Mouse (Mus musculus) ES-CJ7 (cell line): ENCODE results near the gene Adat1.

Source experiments
- DNase-seq: peaks from one replicate; pipeline ENCODE4 v3.0.0; 2011; ENCODE audit warnings: low read depth, low spot score

Adat1 gene

GRCm38 (mm10) chr8:111992013-111992702 is at the start of gene Adat1:
TSS of gene Adat1 (minus strand) at chr8:111992302.
- peak; percentile 93 for DNase-seq

GRCm38 (mm10) chr8:112037521-112037920 is 45.4 kb upstream of the Adat1 start:
- DNase-seq = peak; percentile 44

- DNase-seq = peak; percentile 92
These were observed 42.5 kb upstream of the Adat1 start for GRCm38 (mm10) chr8:112034603-112035002.

- DNase-seq = peak; percentile 96
These were observed 41.0 kb upstream of the Adat1 start for GRCm38 (mm10) chr8:112033071-112033470.

GRCm38 (mm10) chr8:112030663-112031062 is 38.6 kb upstream of the Adat1 start:
- DNase-seq = no peak

- DNase-seq = no peak
These were observed 37.4 kb upstream of the Adat1 start for GRCm38 (mm10) chr8:112029455-112029854.

- DNase-seq = no peak
These were observed 22.8 kb upstream of the Adat1 start, which contains the start of gene Gm6793 for GRCm38 (mm10) chr8:112014936-112015335. TSS of gene Gm6793 (minus strand) at chr8:112015036.

GRCm38 (mm10) chr8:112011816-112012242 is 19.7 kb upstream of the Adat1 start:
- DNase-seq = no peak

- peak; percentile 97 for DNase-seq
These were observed 19.1 kb upstream of the Adat1 start, which contains the start of the genes Kars and Terf2ip for GRCm38 (mm10) chr8:112010997-112011815. TSS of gene Kars (minus strand) at chr8:112011323. TSS of gene Terf2ip (plus strand) at chr8:112011398.

GRCm38 (mm10) chr8:112009558-112009957 is 17.5 kb upstream of the Adat1 start:
- DNase-seq = peak; percentile 55

- no peak for DNase-seq
These were observed 15.6 kb upstream of the Adat1 start for GRCm38 (mm10) chr8:112007669-112008068.

GRCm38 (mm10) chr8:112005601-112006000 is 13.5 kb upstream of the Adat1 start:
- no peak for DNase-seq

GRCm38 (mm10) chr8:112004754-112005153 is 12.7 kb upstream of the Adat1 start:
- DNase-seq = no peak

- no peak for DNase-seq
These were observed 569 bp upstream of the Adat1 start for GRCm38 (mm10) chr8:111992703-111993039.

- DNase-seq = no peak
These were observed 824 bp downstream of the Adat1 start for GRCm38 (mm10) chr8:111991278-111991677.

- peak; percentile 93 for DNase-seq
These were observed 2.2 kb downstream of the Adat1 start for GRCm38 (mm10) chr8:111989911-111990310.

- DNase-seq = no peak
These were observed 7.6 kb downstream of the Adat1 start for GRCm38 (mm10) chr8:111984511-111984910.

- peak; percentile 78 for DNase-seq
These were observed 10.0 kb downstream of the Adat1 start for GRCm38 (mm10) chr8:111982116-111982515.

GRCm38 (mm10) chr8:111978147-111978546 is 14.0 kb downstream of the Adat1 start:
- no peak for DNase-seq

- no peak for DNase-seq
These were observed 15.8 kb downstream of the Adat1 start for GRCm38 (mm10) chr8:111976326-111976725.

- DNase-seq = no peak
These were observed 16.4 kb downstream of the Adat1 start for GRCm38 (mm10) chr8:111975706-111976105.

GRCm38 (mm10) chr8:111974138-111974537 is 18.0 kb downstream of the Adat1 start:
- DNase-seq = no peak

GRCm38 (mm10) chr8:111968991-111969390 is 23.1 kb downstream of the Adat1 start:
- DNase-seq = peak; percentile 85
